Mouse (Mus musculus) limb, embryonic 15.5 days (tissue): ENCODE results near the gene Kcnh2. TPM values are rescaled to one million over a fixed set of nuclear protein-coding genes. Genes with fewer than 3 reads are reported as not detected.
"Not testable (repeated sequence)": the region's sequence is repeated elsewhere in the genome, so short reads cannot be mapped to it uniquely, and the experiment has no call there.

Experiments used
- ATAC-seq: fragments of 200-750 bp; cut with Nextera tagmentation; 2 replicates; pipeline ENCODE4 v1.8.0; 2017; ENCODE audit warnings: low read depth, moderate TSS enrichment; ENCODE audit not compliant: insufficient number of reproducible peaks, low FRiP score, low TSS enrichment
- H3K27ac ChIP-seq: fragments of 300-500 bp; sonication (generic); 2 replicates; pipeline ENCODE4 v1.5.1; 2015; ENCODE audit warnings: moderate library complexity, mild to moderate bottlenecking, inconsistent platforms
- H3K27me3 ChIP-seq: fragments of 300-500 bp; sonication (generic); 2 replicates; pipeline ENCODE4 v1.6.1; 2015; ENCODE audit warnings: inconsistent platforms
- H3K36me3 ChIP-seq: fragments of 300-500 bp; sonication (generic); 2 replicates; pipeline ENCODE4 v1.6.1; 2015; ENCODE audit warnings: inconsistent platforms
- H3K4me1 ChIP-seq: fragments of 300-500 bp; sonication (generic); 2 replicates; pipeline ENCODE4 v1.6.1; 2015; ENCODE audit warnings: inconsistent platforms
- H3K4me2 ChIP-seq: fragments of 300-500 bp; sonication (generic); 2 replicates; pipeline ENCODE4 v1.6.1; 2015; ENCODE audit warnings: mild to moderate bottlenecking, inconsistent platforms
- H3K4me3 ChIP-seq: fragments of 300-500 bp; sonication (generic); 2 replicates; pipeline ENCODE4 v1.5.1; 2015; ENCODE audit warnings: mild to moderate bottlenecking, inconsistent platforms
- H3K9ac ChIP-seq: fragments of 300-500 bp; sonication (generic); 2 replicates; pipeline ENCODE4 v1.6.1; 2015; ENCODE audit warnings: inconsistent platforms
- H3K9me3 ChIP-seq: fragments of 300-500 bp; sonication (generic); 2 replicates; pipeline ENCODE4 v1.6.1; 2016; ENCODE audit warnings: inconsistent platforms
- WGBS: fragments of 180-500 bp; shearing (Covaris S2); methylation state at CpG from one replicate; pipeline ENCODE4 v1.1.7; 2015; 5-methylcytosine and 5-hydroxymethylcytosine counted together
- polyA plus RNA-seq: library from polyadenylated mRNA; unstranded; fragments of >200 nt; fragmentation: Nextera tagmentation; extraction: Ambion mirVana; gene quantifications from 2 replicates; pipeline ENCODE4 v1.2.1, GENCODE M21; 2015

The Kcnh2 gene
- 3.5 and 4.9 TPM in 2 replicates for polyA plus RNA-seq

DNA sequence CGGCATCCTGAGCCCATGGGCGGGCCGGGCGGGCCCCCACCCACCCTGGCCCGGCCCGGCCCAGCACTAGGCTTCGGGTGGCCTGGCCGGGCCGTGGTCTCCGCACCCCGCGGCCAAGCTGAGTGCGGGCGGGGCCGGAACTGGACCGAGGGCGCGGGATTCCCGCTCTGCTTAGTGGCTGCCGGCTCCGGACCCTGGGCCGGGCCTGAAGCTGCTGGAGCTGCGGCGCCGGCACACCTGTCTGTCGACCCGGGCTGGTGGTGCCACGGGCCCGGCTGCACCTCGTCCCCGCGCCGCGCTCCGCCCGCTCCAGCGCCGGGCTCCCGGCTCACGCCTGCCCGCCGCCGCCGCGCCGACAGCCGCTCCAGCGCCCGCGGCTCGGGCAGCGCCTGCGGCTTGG is at the start of gene Kcnh2:
Gene Kcnh2, minus strand, starts transcription at position 327 of the 400 bp plus-strand sequence.
- H3K9me3 ChIP-seq, result no peaks in the 10 kb centered on the region
- H3K4me1 ChIP-seq, result peaks cover 44% of the 10 kb centered on the region
- peaks cover 75% of the 10 kb centered on the region for H3K27me3 ChIP-seq
- peak within 1 kb of the TSS; percentile 74 for H3K27ac ChIP-seq
- peak within 1 kb of the TSS; percentile 62 for H3K4me3 ChIP-seq
- 1% methylated on average over 47 of the region's 53 CpGs for WGBS
- H3K9ac ChIP-seq, result peak within 1 kb of the TSS; percentile 50
- no peaks in the 10 kb centered on the region for H3K36me3 ChIP-seq
- ATAC-seq, result 0 out of 2 replicates have a peak, but pooled peaks have one; percentile 6
- peak within 1 kb of the TSS; percentile 99 for H3K4me2 ChIP-seq

DNA sequence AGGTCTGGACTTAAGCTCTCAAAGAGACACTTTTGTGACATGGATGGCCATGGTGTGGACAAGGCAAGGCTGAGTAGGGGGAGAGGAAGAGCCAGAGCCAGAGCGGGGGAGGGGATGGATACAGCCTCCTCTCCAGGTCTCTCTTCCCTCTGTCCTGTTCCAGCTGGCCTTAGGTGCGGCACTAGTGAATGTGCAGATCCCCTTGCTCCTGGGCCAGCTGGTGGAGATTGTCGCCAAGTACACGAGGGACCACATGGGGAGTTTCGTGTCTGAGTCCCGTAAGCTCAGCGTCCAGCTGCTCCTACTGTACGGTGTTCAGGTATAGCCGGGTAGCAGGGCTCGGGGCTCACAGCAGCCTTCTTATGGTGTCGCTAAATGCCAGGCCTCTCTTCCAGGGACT is 49.0 kb upstream of the Kcnh2 start:
- H3K4me1 ChIP-seq, result no peaks in the 10 kb centered on the region
- H3K27me3 ChIP-seq, result no peaks in the 10 kb centered on the region
- no peak overlapping the region for H3K4me3 ChIP-seq
- no peak overlapping the region for H3K27ac ChIP-seq
- no peak overlapping the region for H3K9ac ChIP-seq
- ATAC-seq, result no peak
- whole genome bisulfite sequencing, result 83% methylated on average over 11 of the region's 11 CpGs
- no peak overlapping the region for H3K4me2 ChIP-seq
- H3K36me3 ChIP-seq, result peaks cover 50% of the 10 kb centered on the region
- no peaks in the 10 kb centered on the region for H3K9me3 ChIP-seq

DNA sequence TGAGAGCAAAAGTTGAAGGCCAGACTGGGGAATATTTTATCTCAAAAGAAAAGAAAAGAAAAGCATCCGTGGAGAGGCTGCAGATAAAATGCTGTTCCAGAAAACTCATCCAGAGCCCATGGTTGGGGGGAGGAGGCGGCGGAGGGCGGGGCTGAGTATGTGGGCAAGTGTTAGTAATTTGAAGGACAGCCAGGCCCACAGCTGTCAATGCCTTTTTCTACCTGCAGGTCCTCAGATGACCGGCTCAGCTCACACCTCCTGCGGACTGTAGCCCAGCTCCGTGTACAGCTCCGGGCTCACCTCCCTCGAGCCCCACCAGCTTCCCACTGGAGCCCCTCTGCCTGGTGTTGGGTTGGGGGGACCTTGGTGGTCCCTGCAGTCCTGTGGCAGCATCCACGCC is 48.3 kb upstream of the Kcnh2 start:
- Histone ChIP-seq H3K4me1 (no peaks in the 10 kb centered on the region), H3K36me3 (peaks cover 46% of the 10 kb centered on the region), H3K27me3 (no peaks in the 10 kb centered on the region), H3K4me3 (no peak overlapping the region), H3K27ac (no peak overlapping the region), H3K9ac (no peak overlapping the region), H3K9me3 (no peaks in the 10 kb centered on the region), H3K4me2 (no peak overlapping the region)
- ATAC-seq, result no peak; the same call in 1 of the 2 replicates
- 80% methylated on average over 10 of the region's 10 CpGs for WGBS

DNA sequence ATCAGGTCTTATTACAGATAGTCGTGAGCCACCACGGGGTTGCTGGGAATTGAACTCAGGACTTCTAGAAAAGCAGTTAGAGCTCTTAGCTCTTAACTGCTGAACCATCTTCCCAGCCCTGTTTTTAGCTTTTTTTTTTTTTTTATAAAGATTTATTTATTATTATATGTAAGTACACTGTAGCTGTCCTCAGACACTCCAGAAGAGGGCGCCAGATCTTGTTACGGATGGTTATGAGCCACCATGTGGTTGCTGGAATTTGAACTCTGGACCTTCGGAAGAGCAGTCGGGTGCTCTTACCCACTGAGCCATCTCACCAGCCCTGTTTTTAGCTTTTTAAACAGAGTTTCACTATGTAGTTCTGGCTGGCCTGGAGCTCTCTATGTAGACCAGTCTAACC is 44.9 kb upstream of the Kcnh2 start:
- peaks cover 14% of the 10 kb centered on the region for H3K36me3 ChIP-seq
- ATAC-seq, result not testable (repeated sequence)

DNA sequence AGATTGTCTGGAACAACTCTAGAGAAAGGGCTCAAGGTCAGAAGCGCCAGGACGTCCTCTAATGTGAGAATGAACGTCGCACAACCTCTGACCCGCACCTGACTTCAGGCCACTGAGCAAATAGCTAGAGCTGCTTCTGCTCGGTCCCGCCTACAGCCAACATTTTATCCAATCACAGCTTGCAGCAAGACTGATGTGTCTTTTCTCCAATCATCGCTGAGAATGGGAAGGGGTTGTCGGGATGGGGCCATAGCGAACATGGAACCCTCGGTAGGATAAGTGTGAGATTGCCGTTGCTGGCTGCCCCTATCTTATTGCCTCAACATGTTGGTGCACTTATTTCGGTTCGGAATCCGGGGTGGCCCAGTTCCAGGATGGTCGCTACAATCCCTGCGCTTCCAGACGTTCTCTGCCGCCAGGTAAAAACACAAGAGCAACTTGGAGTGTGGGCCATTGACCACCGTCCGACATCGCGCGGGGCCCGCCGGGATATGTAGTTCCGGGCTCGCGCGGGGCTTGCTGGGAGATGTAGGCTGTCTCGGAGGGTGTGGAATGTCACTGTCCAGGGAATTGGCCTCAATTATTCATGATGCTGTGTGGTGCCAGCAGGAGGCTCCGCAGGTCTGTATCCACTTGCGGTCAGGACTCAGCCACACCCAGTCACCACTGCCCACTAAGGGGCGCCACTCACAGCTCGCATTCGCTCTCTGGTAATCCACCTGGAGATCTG is 42.9 kb upstream of the Kcnh2 start:
- H3K4me3 ChIP-seq, result peak overlapping the region; percentile 64
- peak; percentile 96 for ATAC-seq
- under 1% methylated on average over 36 of the region's 36 CpGs for WGBS
- 0 out of 2 replicates have a peak, but pooled peaks cover 6% of the 10 kb centered on the region for H3K27me3 ChIP-seq
- no peaks in the 10 kb centered on the region for H3K36me3 ChIP-seq
- no peaks in the 10 kb centered on the region for H3K9me3 ChIP-seq
- H3K27ac ChIP-seq, result peak overlapping the region; percentile 85
- no peak overlapping the region for H3K9ac ChIP-seq
- H3K4me2 ChIP-seq, result peak overlapping the region; percentile 51
- peaks cover 8% of the 10 kb centered on the region; the same call in 1 of the 2 replicates for H3K4me1 ChIP-seq

More for the DNA sequence above, 44.9 kb upstream of the Kcnh2 start:
- H3K9me3 ChIP-seq, H3K4me3 ChIP-seq, H3K4me2 ChIP-seq, H3K27ac ChIP-seq, H3K9ac ChIP-seq, H3K27me3 ChIP-seq, H3K4me1 ChIP-seq: not testable (repeated sequence)
- 86% methylated on average over 6 of the region's 6 CpGs for WGBS

DNA sequence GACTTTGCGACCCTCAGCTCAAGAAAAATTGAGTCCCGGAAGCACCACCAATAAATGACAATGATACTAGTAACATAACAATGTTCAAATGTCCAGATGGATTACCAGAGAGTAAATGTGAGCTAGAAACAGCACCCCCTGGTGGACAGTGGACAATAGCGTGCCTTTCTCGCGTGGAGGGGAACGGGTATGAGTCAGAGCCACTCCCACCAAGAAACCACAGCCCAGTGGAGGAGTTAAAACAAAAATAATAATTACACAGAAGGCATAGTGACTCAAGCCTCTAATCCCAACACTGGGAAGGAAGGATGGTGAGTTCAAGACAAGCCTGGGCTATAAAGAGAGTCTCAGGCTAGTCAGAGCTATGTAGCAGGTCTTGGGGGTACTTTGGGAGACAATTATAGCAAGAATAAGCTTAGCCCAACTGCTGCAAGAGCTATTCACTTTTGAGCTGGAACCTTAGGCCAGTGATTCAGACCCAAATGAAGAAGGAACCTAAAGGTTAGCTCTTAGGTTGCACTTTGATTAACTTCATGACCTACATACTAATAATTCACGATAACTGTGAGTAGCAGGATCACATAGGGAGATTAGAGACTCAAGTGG is 42.1 kb upstream of the Kcnh2 start, which contains the start of gene Abcb8:
Gene Abcb8, plus strand, starts transcription at position 272 of the 606 bp plus-strand sequence.
- no peak for ATAC-seq
- no peak within 1 kb of the TSS for H3K9ac ChIP-seq
- WGBS, result 25% methylated on average over 7 of the region's 7 CpGs

DNA sequence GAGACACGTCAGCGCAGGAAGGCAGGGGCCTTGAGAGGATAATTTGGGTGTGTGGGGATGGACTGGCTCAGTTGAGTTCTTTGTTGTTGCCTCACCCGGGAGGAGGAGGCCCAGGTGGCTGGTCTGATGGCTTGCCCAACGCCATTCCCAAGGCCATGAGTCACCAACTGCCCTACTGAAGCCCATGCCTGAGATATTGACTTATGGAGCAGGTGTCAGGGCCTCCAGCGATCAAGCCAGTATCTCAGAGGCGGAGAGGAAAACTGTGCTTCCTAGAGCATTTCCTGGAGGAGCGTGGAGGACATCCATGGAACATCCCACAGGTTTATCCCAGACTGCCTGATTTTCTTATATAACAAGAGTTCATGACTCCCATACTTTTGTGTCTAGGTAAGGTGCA is 41.3 kb upstream of the Kcnh2 start:
- Histone ChIP-seq H3K27ac (no peak overlapping the region), H3K4me2 (no peak overlapping the region), H3K9ac (no peak overlapping the region), H3K36me3 (no peaks in the 10 kb centered on the region), H3K27me3 (peaks cover 14% of the 10 kb centered on the region; the same call in 1 of the 2 replicates), H3K9me3 (no peaks in the 10 kb centered on the region), H3K4me1 (peaks cover 16% of the 10 kb centered on the region), H3K4me3 (no peak overlapping the region)
- ATAC-seq, result no peak
- 74% methylated on average over 7 of the region's 7 CpGs for WGBS

More for the DNA sequence above, 42.1 kb upstream of the Kcnh2 start, which contains the start of gene Abcb8:
- 0 out of 2 replicates have a peak, but pooled peaks cover 6% of the 10 kb centered on the region for H3K27me3 ChIP-seq
- H3K36me3 ChIP-seq, result no peaks in the 10 kb centered on the region
- H3K9me3 ChIP-seq, result no peaks in the 10 kb centered on the region
- H3K27ac ChIP-seq, result peak within 1 kb of the TSS; percentile 85
- peak within 1 kb of the TSS; percentile 64 for H3K4me3 ChIP-seq
- peak within 1 kb of the TSS; percentile 51 for H3K4me2 ChIP-seq
- peaks cover 8% of the 10 kb centered on the region; the same call in 1 of the 2 replicates for H3K4me1 ChIP-seq

DNA sequence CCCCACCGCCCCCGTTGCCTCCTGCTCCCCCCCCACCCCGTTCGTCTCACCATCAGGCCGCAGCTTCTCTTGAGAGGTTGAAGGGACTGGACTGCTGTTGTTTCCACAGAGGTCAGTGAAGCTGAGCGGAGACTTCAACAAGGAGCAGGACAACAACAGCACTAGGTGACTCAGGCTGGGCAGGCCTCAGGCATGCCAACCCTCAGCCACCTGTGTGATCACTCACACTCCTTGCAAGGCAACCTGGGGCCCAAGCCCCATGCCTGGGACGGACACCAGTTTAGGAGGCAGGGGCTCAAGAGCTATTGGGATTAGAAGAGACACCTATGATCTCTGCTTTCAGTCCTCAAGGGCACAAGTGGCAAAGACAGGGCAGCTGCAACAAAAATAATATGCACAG is 40.5 kb upstream of the Kcnh2 start, which contains the start of gene Atg9b:
Gene Atg9b, minus strand, starts transcription at position 280 of the 400 bp plus-strand sequence.
- no peak within 1 kb of the TSS for H3K4me2 ChIP-seq
- no peak within 1 kb of the TSS for H3K9ac ChIP-seq
- peaks cover 24% of the 10 kb centered on the region for H3K4me1 ChIP-seq
- H3K9me3 ChIP-seq, result no peaks in the 10 kb centered on the region
- no peak for ATAC-seq
- H3K36me3 ChIP-seq, result no peaks in the 10 kb centered on the region
- 77% methylated on average over 7 of the region's 7 CpGs for WGBS
- H3K27ac ChIP-seq, result no peak within 1 kb of the TSS
- peaks cover 22% of the 10 kb centered on the region for H3K27me3 ChIP-seq
- H3K4me3 ChIP-seq, result no peak within 1 kb of the TSS

DNA sequence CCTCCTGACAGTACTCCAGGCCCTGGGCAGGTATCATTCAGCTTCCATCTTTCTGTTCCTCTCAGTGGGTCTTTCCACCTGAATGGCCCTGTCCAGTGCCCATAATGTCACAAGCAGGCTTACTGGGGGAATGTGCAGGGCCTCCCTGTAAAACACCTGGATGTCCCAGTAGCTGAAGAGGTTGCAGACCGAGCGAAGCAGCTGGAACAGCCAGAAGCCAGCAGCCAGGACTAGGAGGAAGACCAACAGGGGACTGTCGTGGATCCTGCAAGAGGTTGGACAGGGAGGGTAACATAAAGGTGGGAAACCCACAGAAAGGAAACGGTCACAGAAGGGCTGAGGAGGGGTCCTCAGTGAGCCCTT is 38.2 kb upstream of the Kcnh2 start:
- H3K4me2 ChIP-seq, result no peak overlapping the region
- 65% methylated on average over 4 of the region's 4 CpGs for WGBS
- H3K36me3 ChIP-seq, result no peaks in the 10 kb centered on the region
- no peak overlapping the region for H3K9ac ChIP-seq
- H3K4me1 ChIP-seq, result peaks cover 27% of the 10 kb centered on the region
- no peak overlapping the region for H3K27ac ChIP-seq
- no peak for ATAC-seq
- peaks cover 37% of the 10 kb centered on the region for H3K27me3 ChIP-seq
- H3K9me3 ChIP-seq, result no peaks in the 10 kb centered on the region
- H3K4me3 ChIP-seq, result no peak overlapping the region

DNA sequence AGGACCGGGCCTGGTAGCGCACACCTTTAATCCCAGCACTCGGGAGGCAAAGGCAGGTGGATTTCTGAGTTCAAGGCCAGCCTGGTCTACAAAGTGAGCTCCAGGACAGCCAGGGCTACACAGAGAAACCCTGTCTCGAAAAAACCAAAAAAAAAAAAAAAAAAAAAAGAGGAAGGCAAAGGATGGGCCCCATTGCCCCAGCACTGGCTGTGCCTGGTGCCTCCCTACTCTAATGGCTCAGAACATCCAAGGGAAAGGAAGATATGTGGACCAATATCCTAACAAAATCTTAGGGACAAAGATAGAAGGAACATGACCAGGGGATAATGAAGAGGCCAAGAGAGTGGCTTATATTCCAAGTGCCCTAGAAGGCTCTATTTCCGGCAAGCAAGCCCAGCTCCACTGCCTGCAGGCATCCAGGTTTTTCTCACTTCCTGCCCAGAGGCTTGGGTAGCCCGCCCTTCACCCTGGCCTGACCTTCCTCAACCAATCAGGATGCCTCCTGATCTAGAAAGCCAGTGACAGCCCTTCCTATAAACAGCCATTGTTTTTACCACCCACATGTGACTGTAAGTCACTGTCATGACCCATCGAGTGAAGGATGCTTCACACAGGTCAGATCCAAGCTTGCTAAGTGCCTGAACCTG is 37.7 kb upstream of the Kcnh2 start:
- no peak for ATAC-seq
- Histone ChIP-seq H3K4me2 (no peak overlapping the region), H3K36me3 (no peaks in the 10 kb centered on the region), H3K4me3 (no peak overlapping the region), H3K4me1 (peaks cover 32% of the 10 kb centered on the region), H3K9ac (no peak overlapping the region), H3K27me3 (peaks cover 37% of the 10 kb centered on the region), H3K9me3 (no peaks in the 10 kb centered on the region), H3K27ac (no peak overlapping the region)
- 58% methylated on average over 7 of the region's 7 CpGs for WGBS

DNA sequence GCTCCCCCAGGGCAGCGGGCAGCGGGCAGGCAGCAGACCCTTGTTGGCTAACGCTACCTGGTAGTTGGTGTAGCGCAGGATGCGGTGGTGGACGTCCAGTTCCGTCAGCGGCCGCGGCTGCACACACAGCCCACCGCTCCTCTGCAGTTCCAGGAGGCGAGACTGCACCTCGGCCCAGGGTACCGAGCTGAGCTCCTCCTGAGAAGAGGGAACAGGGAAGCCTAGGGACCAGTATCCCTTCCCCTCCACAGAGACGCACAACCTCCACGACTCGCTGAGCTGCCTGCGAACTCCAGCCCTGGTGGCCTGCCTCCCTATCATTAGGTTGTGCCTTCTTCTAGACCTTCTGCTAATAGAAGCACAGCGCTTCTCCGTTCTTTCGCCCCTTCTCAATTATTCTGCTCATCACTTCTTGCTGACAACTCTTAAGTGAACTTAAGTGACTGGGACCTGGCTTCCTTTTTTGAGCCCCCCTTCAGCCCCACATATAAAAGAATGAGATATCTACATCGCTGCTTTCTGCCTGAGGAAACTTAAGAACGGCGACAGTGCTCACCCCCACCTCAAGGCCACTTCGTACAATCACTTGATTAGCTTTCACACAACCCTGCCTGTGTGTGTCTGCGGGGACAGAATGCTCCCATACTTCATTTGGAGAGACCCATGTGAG is 37.0 kb upstream of the Kcnh2 start:
- H3K9ac ChIP-seq, result peak overlapping the region; percentile 44
- WGBS, result 27% methylated on average over 26 of the region's 26 CpGs
- H3K4me1 ChIP-seq, result peaks cover 32% of the 10 kb centered on the region
- H3K4me3 ChIP-seq, result peak overlapping the region; percentile 48
- H3K27ac ChIP-seq, result no peak overlapping the region
- no peak for ATAC-seq
- no peaks in the 10 kb centered on the region for H3K36me3 ChIP-seq
- no peaks in the 10 kb centered on the region for H3K9me3 ChIP-seq
- H3K27me3 ChIP-seq, result peaks cover 37% of the 10 kb centered on the region
- H3K4me2 ChIP-seq, result peak overlapping the region; percentile 100
